Comparison of ENCODE assay signal across 20 mouse cellular contexts in genomic region chr17:80579089-80579488, GRCm38 (mm10). TPM values are rescaled to one million over a fixed set of nuclear protein-coding genes. Genes with fewer than 3 reads are reported as not detected.
"Had no signal": no experiment of that assay in that cellular context is flagged by ENCODE, and none has a peak within 500 bp of the region (broad histone marks: within the 10 kb centered on the region; RNA-seq: fewer than 3 reads in every experiment).

No protein-coding gene starts in this region.

- H3K4me2 ChIP-seq: lung, embryonic 14.5 days; midbrain, embryonic 12.5 days; neural tube, embryonic 13.5 days; neural tube, embryonic 15.5 days had no signal

- H3K4me3 ChIP-seq: midbrain, embryonic 10.5 days; midbrain, embryonic 12.5 days; myocyte; neural tube, embryonic 13.5 days; neural tube, embryonic 15.5 days had no signal

- H3K27ac ChIP-seq: midbrain, embryonic 10.5 days; midbrain, embryonic 12.5 days; neural tube, embryonic 13.5 days; neural tube, embryonic 15.5 days had no signal

- H3K27me3 ChIP-seq: midbrain, embryonic 12.5 days; neural tube, embryonic 13.5 days; neural tube, embryonic 15.5 days had no signal

- H3K9me3 ChIP-seq: midbrain, embryonic 10.5 days; midbrain, embryonic 12.5 days; neural tube, embryonic 13.5 days; neural tube, embryonic 15.5 days had no signal

- ATAC-seq: midbrain, embryonic 16.5 days had no signal

- H3K9ac ChIP-seq: lung, embryonic 14.5 days; midbrain, embryonic 12.5 days; neural tube, embryonic 13.5 days; neural tube, embryonic 15.5 days had no signal

- DNase-seq: lung, adult 18-20 months; lung, postnatal 4 days; midbrain, embryonic 14.5 days; retina, postnatal 1 day; right cerebral cortex, adult 18-20 months; right cerebral cortex, postnatal 25 days; right cerebral cortex, postnatal 4 days; spleen, adult 18-20 months; thymus, adult 18-20 months; thymus, postnatal 14 days; thymus, postnatal 36 days had no signal

RNA-seq across cellular contexts. Expression of gene Cdkl4, which starts 1.5 kb away (rescaled TPM):
- total RNA-seq: megakaryocyte-erythroid progenitor cell, adult 5-6 weeks had no signal
- polyA plus RNA-seq: small intestine, adult 2 months had no signal
